In the genomic region with DNA sequence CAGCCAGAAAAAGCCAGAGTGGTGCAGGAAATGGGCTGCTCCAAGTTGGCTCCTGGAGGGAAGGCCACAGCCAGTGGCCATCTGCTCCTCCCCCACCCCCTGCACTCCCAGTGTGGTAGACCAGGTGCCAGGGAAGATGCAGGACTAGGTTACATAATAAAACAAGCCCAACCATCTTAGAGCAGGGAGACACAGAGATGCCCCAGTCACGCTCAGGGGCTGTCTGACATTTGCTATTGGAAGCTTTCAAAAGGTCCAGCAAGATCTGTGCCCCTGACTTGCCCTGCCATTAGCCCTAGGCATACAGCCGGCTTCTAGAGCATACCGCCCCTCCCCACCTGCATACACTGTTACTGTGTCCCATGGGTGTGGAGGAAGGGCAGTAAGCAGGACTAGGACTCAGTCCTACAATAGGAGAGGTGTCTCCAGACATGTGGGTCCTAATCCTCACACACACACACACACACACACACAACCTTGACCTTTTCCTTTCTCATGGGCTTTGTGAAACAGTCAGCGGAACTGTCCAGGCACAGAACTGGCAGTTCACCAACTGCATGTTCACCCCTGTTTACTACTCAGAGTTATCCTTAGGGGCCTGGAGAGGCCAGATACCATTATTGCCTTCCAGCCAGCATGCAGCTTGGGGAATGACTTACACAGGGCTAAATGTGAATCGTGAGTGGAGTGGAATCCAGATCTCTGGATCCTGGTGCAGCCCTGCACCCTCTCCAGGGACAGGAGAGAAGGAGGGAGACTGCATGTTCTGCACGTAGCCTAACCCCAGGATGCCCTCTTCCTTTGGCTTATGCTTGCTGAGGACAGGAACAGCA, we compare ENCODE assay signal across 8 mouse cellular contexts. TPM values are rescaled to one million over a fixed set of nuclear protein-coding genes. Genes with fewer than 3 reads are reported as not detected.
A peak's percentile ranks its signal among the peaks of the same experiment; 100 is the strongest.
DNase-seq lines count a peak whose midpoint lies in the region; TF ChIP-seq lines count a peak whose summit lies in the region.

No protein-coding gene starts in this region.

- DNase-seq in adrenal gland, adult 2 months, result peak; percentile 77
- peak; percentile 98 for DNase-seq in cerebellum, adult 11-12 months
- peak; percentile 91 for DNase-seq in heart, adult 8-10 months (ENCODE audit: low spot score)
- DNase-seq in kidney, adult 2 months, result peak; percentile 84
- DNase-seq in lung, postnatal 25 days (ENCODE audit: low spot score), result peak; percentile 84
- DNase-seq in frontal cortex, adult 2 months (ENCODE audit: extremely low spot score in 1 of 2, low spot score in 1 of 2), result no peak
- no peak for DNase-seq in thymus, postnatal 36 days
- no peak for DNase-seq in c-Kit-positive CD71-positive TER-119-positive erythroid progenitor cells, embryonic 14.5 days (ENCODE audit: low spot score)

- TF ChIP-seq CTCF in kidney, adult 2 months (conservative IDR thresholded peaks at IDR 0.05; ENCODE audit: insufficient read depth, insufficient read length, low read depth, low read length), result no peak

- H3K27me3 ChIP-seq in kidney, adult 2 months (replicated peaks; ENCODE audit: control insufficient read depth, insufficient read depth, low read length), result no peaks in the 10 kb centered on the region

- H3K36me3 ChIP-seq in kidney, adult 2 months (ENCODE audit: control insufficient read depth, insufficient read depth, low read length), result no peaks in the 10 kb centered on the region

- H3K4me3 ChIP-seq in kidney, adult 2 months (ENCODE audit: insufficient read depth, low read depth, low read length), result no peak overlapping the region

- H3K4me1 ChIP-seq in kidney, adult 2 months (ENCODE audit: control insufficient read depth, insufficient read depth, low read length), result peaks cover 36% of the 10 kb centered on the region

- peak overlapping the region; percentile 84 for H3K27ac ChIP-seq in kidney, adult 2 months (ENCODE audit: insufficient read depth, low read depth, low read length)

- TF ChIP-seq POLR2A in kidney, adult 2 months (IDR thresholded peaks at IDR 0.05; ENCODE audit: low read depth, low read length), result no peak

- 52% methylated on average over 6 of the region's 6 CpGs for WGBS in kidney, adult 2 months

RNA-seq across cellular contexts. Expression of gene Pomgnt2, which starts 30.4 kb away (rescaled TPM):
- 10 to 100 TPM; 14.7 to 24.7 TPM for total RNA-seq in adrenal gland, adult 2 months (2021)
- polyA plus RNA-seq in adrenal gland, adult 2 months (2012; rRNA removed), result 35.5 and 36.4 TPM in 2 replicates
- 10 to 100 TPM; 15.6 to 18.2 (median 16.7) TPM for total RNA-seq in heart, adult 8-10 months (2022)
- polyA plus RNA-seq in kidney, adult 2 months (2012; rRNA removed), result 16.7 and 20.6 TPM in 2 replicates
- 27.7 and 32.3 TPM in 2 replicates for polyA plus RNA-seq in frontal cortex, adult 2 months (2012; rRNA removed)

Comparison
In these comparisons a context has a peak if more than half of its experiments do, and no peak if none do; other contexts are left out.
1. DNase-seq: peak in adrenal gland, adult 2 months (single experiment), cerebellum, adult 11-12 months (single experiment), heart, adult 8-10 months (single experiment), kidney, adult 2 months (single experiment) and lung, postnatal 25 days (single experiment); none in frontal cortex, adult 2 months (0 of 2), thymus, postnatal 36 days (0 of 2) and c-Kit-positive CD71-positive TER-119-positive erythroid progenitor cells, embryonic 14.5 days (single experiment).